Mouse (Mus musculus): ENCODE results near the gene Mpp6.

The Mpp6 gene

DNA sequence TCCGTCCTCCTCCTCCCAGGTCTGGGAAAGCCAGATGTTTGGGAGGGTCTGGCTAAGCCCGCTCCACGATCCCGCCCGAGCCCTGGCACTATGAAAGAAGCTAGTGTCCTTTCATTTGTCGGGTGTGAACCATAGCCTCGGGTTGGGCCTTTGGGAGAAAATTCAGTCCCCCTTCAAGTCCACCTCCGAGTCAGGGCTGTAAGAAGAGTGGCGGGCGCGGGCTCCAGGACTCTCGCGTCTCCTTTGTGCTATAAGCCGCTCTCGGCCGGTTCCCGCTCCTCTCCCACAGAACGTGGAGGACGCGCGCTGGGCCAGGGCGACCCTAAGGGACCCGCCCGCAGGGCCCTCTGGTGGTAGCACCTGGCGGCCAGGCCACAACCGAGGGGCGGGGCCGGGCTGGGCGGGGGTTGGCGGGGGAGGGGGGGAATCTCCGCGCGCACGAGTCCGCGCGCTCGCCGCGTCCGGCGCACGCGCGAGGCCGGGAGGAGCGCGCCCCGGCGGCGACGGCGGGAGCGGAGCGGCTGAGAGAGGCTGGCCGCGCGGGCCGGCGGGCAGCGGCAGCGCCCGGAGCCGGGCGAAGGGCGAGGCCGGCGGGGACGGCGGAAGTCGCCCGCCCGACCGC lies at the start of gene Mpp6:
Gene Mpp6, plus strand, starts transcription at position 485 of the 622 bp plus-strand sequence.
- POLR2A ChIA-PET: interaction anchor here (0.5 to 1.2 kb wide), 17 partner anchors 9 to 1741 kb away, joined by 3 to 5 read pairs (median 3); no protein-coding TSS in a partner anchor
- CTCF ChIA-PET: interaction anchor here in 3 of 4 experiments (0.6 to 2.0 kb wide), 7 partner anchors 69 to 876 kb away, joined by 3 to 7 read pairs (median 4); no protein-coding TSS in a partner anchor

DNA sequence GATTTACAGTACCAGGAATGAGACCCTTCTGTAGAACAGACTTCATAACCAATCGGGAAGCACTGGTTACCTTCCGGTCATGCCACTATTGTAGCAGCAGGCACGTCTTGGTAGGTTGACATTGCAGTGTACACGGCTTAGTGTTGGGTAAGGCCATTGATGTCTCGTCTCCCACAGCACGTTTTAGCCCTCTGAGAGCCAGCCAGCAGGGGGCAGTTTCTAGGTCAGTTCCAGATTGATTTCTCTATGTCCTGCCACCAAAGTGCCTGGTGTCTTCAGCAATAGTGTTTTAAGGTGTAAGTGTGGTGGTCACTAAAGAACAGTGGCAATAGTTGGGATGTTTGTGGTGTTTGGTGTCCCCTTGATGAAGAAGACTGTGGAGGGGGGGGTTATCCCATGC lies 43.9 kb upstream of the Mpp6 start:
- CTCF ChIA-PET: no interaction called here
- POLR2A ChIA-PET: interaction anchor here in 1 of 4 experiments (0.7 kb wide), 1 partner anchor 393 kb away, joined by 3 read pairs; no protein-coding TSS in a partner anchor

- ChIA-PET POLR2A (interaction anchor here in 1 of 4 experiments (1.0 kb wide), 1 partner anchor 10 kb away, joined by 3 read pairs; no protein-coding TSS in a partner anchor), CTCF (no interaction called here)
These were observed 41.6 kb upstream of the Mpp6 start for GRCm38 (mm10) chr6:50068490-50068889.

- ChIA-PET CTCF (no interaction called here), POLR2A (no interaction called here)
These were observed 34.8 kb upstream of the Mpp6 start for GRCm38 (mm10) chr6:50075248-50075647.

GRCm38 (mm10) chr6:50076473-50076872 lies 33.6 kb upstream of the Mpp6 start:
- ChIA-PET CTCF (no interaction called here), POLR2A (interaction anchor here in 1 of 4 experiments (0.6 kb wide), 1 partner anchor 180 kb away, joined by 4 read pairs; no protein-coding TSS in a partner anchor)

DNA sequence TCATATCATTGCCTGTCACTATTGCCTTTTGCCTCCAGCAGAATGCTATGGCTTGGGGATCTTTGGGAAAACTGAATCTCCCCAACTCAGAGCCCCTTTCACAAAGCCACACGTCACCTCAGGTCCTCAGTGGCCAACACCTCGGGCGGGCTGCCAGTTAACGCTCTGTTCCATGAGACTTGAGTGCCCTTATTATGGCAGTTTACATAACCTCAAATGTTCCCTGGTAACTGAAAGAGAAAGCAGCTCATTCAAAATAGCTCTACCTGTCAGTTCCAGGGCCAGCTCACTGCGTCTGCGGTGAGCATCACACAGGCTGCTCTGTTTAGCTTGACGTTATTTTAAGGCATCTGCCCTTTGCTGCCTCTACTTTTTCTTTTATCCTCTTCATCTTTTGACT lies 29.6 kb upstream of the Mpp6 start:
- ChIA-PET POLR2A (no interaction called here), CTCF (no interaction called here)

DNA sequence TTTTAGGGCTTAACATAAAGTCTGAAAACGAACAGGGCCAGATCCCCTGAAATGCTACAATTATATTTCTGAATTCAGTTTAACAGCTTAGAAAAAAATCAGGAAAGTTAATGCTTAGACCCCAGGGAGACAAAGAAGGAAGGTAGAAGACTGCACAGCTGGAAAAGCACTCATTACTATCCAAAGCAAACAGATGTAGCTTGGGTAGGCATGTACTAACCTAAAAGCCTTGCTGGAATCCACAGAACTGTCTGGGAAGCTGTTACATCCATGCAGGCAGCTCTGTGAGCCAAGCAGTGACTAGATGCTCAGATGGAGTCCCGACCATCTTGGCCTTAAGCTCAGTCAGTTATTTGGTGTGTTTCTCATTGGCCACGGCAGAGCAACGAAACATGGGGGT lies 24.8 kb upstream of the Mpp6 start:
- CTCF ChIA-PET: interaction anchor here in 1 of 4 experiments (0.5 kb wide), 1 partner anchor 847 kb away, joined by 4 read pairs; no protein-coding TSS in a partner anchor

DNA sequence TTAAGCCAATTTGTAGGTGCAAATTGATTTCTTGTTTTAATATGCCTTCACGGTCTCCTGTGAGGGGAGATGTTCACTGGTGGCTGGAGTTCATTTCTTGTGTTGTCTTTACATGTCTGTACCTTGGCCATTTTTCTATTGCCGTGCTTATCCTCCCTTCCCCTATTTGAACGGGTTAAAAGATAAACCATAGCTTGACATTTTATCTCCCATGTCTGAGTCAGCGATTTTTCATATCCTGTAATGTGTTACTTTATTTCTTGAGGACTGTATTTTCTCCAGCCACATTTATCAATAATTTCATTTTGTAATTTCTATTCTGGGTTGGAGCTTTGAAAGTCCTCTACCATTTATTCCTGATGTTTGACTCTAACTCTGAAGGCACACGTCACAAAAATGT lies 20.7 kb upstream of the Mpp6 start:
- ChIA-PET POLR2A (interaction anchor here in 1 of 4 experiments (0.6 kb wide), 1 partner anchor 366 kb away, joined by 3 read pairs; the partner anchor contains the start of gene Osbpl3), CTCF (no interaction called here)

More for the DNA sequence above, 24.8 kb upstream of the Mpp6 start:
- POLR2A ChIA-PET: no interaction called here

DNA sequence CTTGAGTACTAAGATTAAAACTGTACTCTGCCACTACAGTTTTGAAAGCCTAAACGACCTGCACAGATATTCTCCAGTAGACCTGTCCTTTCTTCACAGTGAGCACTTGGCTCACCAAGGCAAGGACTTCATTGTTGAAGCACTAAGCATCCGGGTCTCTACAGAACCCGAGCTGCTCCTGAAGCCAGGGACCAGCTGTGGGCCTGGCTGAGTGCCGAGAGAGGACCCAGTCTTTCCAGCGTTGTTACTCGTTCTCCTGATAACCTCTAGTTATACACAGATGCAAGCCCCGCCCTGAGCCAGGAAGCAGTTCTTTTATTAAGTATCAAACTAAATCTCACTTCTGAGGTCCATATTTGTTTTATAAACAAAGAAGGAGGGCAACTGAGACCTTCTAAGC lies 19.8 kb upstream of the Mpp6 start:
- CTCF ChIA-PET: no interaction called here
- POLR2A ChIA-PET: no interaction called here

GRCm38 (mm10) chr6:50091462-50092154 lies 18.4 kb upstream of the Mpp6 start:
- CTCF ChIA-PET: no interaction called here
- POLR2A ChIA-PET: no interaction called here

DNA sequence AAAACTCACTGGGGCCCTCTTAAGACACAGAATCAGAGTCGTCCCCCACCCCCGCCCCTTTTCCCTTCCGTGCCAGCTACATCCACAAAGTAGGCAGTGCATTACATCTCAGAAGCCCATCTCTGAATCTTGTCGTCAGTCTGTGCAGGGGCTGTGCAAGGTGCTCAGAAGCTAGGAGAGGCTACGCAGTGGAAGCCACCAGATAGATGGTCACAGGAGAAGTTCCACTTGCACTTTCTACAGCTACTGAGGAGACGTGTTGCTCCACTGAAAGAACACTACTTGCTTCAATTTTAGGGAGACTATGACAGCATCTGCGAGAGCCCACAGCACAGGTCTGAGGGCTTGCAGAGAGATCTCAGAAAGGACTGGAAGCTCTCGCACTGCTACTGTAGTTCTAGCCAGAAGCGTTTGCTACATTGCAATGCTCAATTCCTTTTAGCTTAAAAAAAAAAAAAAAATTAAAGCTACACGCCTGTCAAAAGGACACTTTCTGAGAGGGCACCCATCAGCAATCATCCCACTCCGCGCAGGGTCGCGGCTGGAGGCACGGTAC lies 762 bp upstream of the Mpp6 start:
- ChIA-PET CTCF (interaction anchor here (0.6 to 2.0 kb wide), 13 partner anchors 70 to 1361 kb away, joined by 3 to 7 read pairs (median 3); partner anchors contain the start of gene Hnrnpa2b1 (in 1 of the 4)), POLR2A (interaction anchor here (0.6 to 1.2 kb wide), 14 partner anchors 9 to 1742 kb away, joined by 3 to 5 read pairs (median 3); no protein-coding TSS in a partner anchor)

- ChIA-PET CTCF (interaction anchor here in 1 of 4 experiments (0.6 to 2.0 kb wide), 4 partner anchors 69 to 727 kb away, joined by 3 to 7 read pairs (median 3); no protein-coding TSS in a partner anchor), POLR2A (interaction anchor here in 2 of 4 experiments (0.6 to 5.7 kb wide), 9 partner anchors 10 to 575 kb away, joined by 3 to 23 read pairs (median 3); no protein-coding TSS in a partner anchor)
These were observed 419 bp downstream of the Mpp6 start for GRCm38 (mm10) chr6:50110379-50110941.

DNA sequence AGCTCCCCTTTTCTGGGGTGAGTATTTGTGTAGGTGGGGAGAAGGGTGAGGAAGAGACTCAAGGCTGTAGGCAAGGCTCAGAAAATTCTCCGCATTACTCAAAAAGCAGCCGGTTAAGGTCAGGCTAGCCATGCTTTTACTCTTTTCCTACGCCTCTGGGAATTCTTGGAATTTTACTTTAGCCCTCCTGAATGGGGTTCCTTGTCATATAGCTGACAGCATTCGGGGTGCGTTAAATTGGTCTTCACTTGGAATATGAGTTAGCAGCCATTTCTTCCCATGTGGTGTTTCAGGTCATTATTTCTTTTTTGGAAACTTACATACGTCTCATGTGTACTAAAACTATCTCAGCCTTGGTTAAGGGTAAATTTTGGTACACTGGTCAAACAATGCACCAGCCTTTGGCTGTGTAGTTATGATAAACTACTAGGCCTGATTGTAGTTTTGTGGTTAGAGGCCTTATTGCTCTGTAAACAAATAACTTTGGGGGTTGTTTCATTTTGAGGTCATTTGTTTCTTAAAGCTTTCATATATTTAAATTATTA lies 1.1 kb downstream of the Mpp6 start:
- CTCF ChIA-PET: interaction anchor here in 3 of 4 experiments (0.7 to 2.9 kb wide), 5 partner anchors 183 to 728 kb away, joined by 3 to 15 read pairs (median 5); no protein-coding TSS in a partner anchor
- POLR2A ChIA-PET: interaction anchor here in 3 of 4 experiments (0.5 to 5.7 kb wide), 16 partner anchors 10 to 517 kb away, joined by 3 to 23 read pairs (median 4); no protein-coding TSS in a partner anchor

DNA sequence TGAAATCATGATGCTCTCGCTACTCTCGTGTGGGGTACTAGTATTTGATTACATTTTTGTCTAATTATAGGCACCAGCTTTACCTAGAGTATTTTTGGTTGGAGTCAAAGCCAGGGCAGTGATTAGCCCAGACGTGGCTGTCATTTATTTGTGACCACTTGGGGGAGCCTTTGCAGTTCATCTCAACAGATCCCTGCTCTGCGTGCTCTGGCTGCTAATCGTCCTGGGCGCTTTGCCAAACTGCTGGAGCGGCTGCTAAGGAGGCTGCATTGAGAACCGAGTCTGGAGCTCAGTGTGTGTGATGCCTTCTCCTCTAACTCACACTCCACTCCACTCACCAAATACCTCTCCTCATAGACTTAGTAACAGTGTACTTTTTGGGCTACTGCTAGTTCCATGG lies 2.7 kb downstream of the Mpp6 start:
- CTCF ChIA-PET: interaction anchor here (0.6 to 2.9 kb wide), 27 partner anchors 8 to 579 kb away, joined by 3 to 15 read pairs (median 4); no protein-coding TSS in a partner anchor
- POLR2A ChIA-PET: interaction anchor here (0.8 to 5.7 kb wide), 21 partner anchors 8 to 200 kb away, joined by 3 to 23 read pairs (median 4); no protein-coding TSS in a partner anchor

- ChIA-PET CTCF (interaction anchor here in 2 of 4 experiments (0.6 to 2.9 kb wide), 2 partner anchors 24 to 180 kb away, joined by 3 to 15 read pairs; no protein-coding TSS in a partner anchor), POLR2A (interaction anchor here in 1 of 4 experiments (1.0 to 5.7 kb wide), 3 partner anchors 11 to 56 kb away, joined by 3 to 23 read pairs (median 16); no protein-coding TSS in a partner anchor)
These were observed 4.2 kb downstream of the Mpp6 start for GRCm38 (mm10) chr6:50114280-50114679.

DNA sequence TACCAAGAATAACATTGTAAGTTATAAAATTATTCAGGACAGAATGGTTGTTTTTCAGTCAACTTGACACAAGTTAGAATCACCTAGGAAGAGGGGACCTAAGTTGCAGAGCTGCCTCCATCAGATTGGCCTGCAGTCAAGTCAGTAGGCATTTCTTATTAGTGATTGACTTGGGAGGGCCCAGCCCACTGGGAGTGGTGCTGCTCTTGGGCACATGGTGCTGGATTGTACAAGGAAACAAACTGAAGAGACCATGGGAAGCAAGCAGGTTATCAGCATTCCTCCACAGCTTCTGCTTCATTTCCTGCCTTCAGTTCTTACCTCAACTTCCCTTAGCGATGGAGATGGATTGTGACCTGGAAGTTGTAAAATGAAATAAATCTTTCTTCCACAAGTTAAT lies 10.9 kb downstream of the Mpp6 start:
- ChIA-PET CTCF (interaction anchor here in 1 of 4 experiments (0.6 to 0.9 kb wide), 2 partner anchors 9 to 15 kb away, joined by 3 read pairs; no protein-coding TSS in a partner anchor), POLR2A (interaction anchor here in 3 of 4 experiments (0.7 to 1.5 kb wide), 4 partner anchors 9 to 1340 kb away, joined by 3 to 6 read pairs (median 4); no protein-coding TSS in a partner anchor)

GRCm38 (mm10) chr6:50122835-50123234 lies 12.8 kb downstream of the Mpp6 start:
- ChIA-PET CTCF (no interaction called here), POLR2A (interaction anchor here in 2 of 4 experiments (0.8 to 3.9 kb wide), 7 partner anchors 9 to 21 kb away, joined by 3 to 16 read pairs (median 3); no protein-coding TSS in a partner anchor)

DNA sequence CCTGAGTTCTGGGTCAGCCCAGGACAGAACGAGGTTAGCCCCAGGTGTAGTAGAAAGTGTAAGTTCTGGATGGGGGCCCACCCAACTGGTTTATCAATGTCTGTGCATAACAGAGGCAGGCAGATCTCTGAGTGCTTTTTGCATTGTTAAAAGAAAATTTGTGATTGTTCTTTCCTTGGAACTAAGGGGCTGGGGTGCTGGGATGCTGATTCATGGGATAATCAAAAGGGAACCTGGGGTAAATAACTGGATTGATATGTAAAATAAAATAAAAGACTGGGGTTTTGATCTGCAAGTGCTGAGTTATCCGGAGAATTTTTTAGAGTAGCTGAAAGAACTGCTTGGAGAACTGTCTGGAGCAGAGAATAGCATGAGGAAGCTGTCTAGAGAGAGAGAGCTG lies 14.2 kb downstream of the Mpp6 start:
- POLR2A ChIA-PET: interaction anchor here in 3 of 4 experiments (0.6 to 3.9 kb wide), 8 partner anchors 11 to 137 kb away, joined by 3 to 16 read pairs (median 5); no protein-coding TSS in a partner anchor
- CTCF ChIA-PET: interaction anchor here (0.6 to 1.5 kb wide), 5 partner anchors 11 to 255 kb away, joined by 3 to 9 read pairs (median 4); no protein-coding TSS in a partner anchor

Measured in embryonic stem cell, embryonic (primary cell).